Mouse (Mus musculus): Measurements from ENCODE around the gene Mcm2. TPM values are rescaled to one million over a fixed set of nuclear protein-coding genes. Genes with fewer than 3 reads are reported as not detected.

The Mcm2 gene
- 222 and 237 TPM in 2 replicates for total RNA-seq (2012; rRNA removed)

GRCm38 (mm10) chr6:88898534-88899048 lies at the start of gene Mcm2:
TSS of gene Mcm2 (minus strand) at chr6:88898780.
- TF ChIP-seq ZNF384 (IDR thresholded peaks at IDR 0.05; ENCODE audit: low read depth, low read length) = peak; percentile 89
- no peak for TF ChIP-seq MAFK (IDR thresholded peaks at IDR 0.05; ENCODE audit: insufficient read depth, low read depth, low read length)
- in situ Hi-C loops (cut with MboI; ENCODE audit: low sequenced_read_pairs in 2 of 2, unreplicated experiment in 2 of 2) = loop anchor here in 1 of 2 experiments (25.0 kb wide), 1 partner anchor 986 kb away; the partner anchor contains the start of gene Hmces

GRCm38 (mm10) chr6:88947771-88948170 lies 49.2 kb upstream of the Mcm2 start:
- H3K9ac ChIP-seq (ENCODE audit: insufficient read depth, low read depth, low read length, poor library complexity, severe bottlenecking) = no peak overlapping the region
- H3K36me3 ChIP-seq (ENCODE audit: control insufficient read depth, insufficient read depth, low read length, poor library complexity, severe bottlenecking) = no peaks in the 10 kb centered on the region
- H3K4me1 ChIP-seq (ENCODE audit: control insufficient read depth in 2 of 2, insufficient read depth in 2 of 2, low read length in 2 of 2, poor library complexity in 1 of 2) = no peaks in the 10 kb centered on the region
- TF ChIP-seq ZNF384 (IDR thresholded peaks at IDR 0.05; ENCODE audit: low read depth, low read length) (no peak), HCFC1 (IDR thresholded peaks at IDR 0.05; ENCODE audit: borderline replicate concordance, insufficient read depth, low read length) (no peak), CHD2 (IDR thresholded peaks at IDR 0.05; ENCODE audit: low read depth, low read length) (no peak)
- no peak overlapping the region for H3K27ac ChIP-seq (ENCODE audit: insufficient read depth, low read depth, low read length, poor library complexity, severe bottlenecking)
- no peak for DNase-seq (ENCODE audit: low read depth, low spot score)
- H3K9me3 ChIP-seq (ENCODE audit: control insufficient read depth, insufficient read depth, low read depth, low read length) = no peaks in the 10 kb centered on the region
- in situ Hi-C loops (cut with MboI; ENCODE audit: low sequenced_read_pairs in 2 of 2, unreplicated experiment in 2 of 2) = loop anchor here (25.0 kb wide), 1 partner anchor 615 kb away; no protein-coding TSS in a partner anchor
- H3K4me3 ChIP-seq (ENCODE audit: insufficient read depth in 1 of 2, low read depth in 1 of 2, low read length in 2 of 2, poor library complexity in 1 of 2, severe bottlenecking in 1 of 2) = no peak overlapping the region

More at GRCm38 (mm10) chr6:88898534-88899048, at the start of gene Mcm2:
- Histone ChIP-seq H3K9me3 (ENCODE audit: control insufficient read depth, insufficient read depth, low read depth, low read length) (no peaks in the 10 kb centered on the region), H3K27ac (ENCODE audit: insufficient read depth, low read depth, low read length, poor library complexity, severe bottlenecking) (peak within 1 kb of the TSS; percentile 76), H3K36me3 (ENCODE audit: control insufficient read depth, insufficient read depth, low read length, poor library complexity, severe bottlenecking) (peaks cover 27% of the 10 kb centered on the region), H3K4me1 (ENCODE audit: control insufficient read depth in 2 of 2, insufficient read depth in 2 of 2, low read length in 2 of 2, poor library complexity in 1 of 2) (peaks cover 0 to 5% of the 10 kb centered on the region in 2 experiments; a peak in 2 of 4 replicates), H3K9ac (ENCODE audit: insufficient read depth, low read depth, low read length, poor library complexity, severe bottlenecking) (peak within 1 kb of the TSS; percentile 97), H3K4me3 (ENCODE audit: insufficient read depth in 1 of 2, low read depth in 1 of 2, low read length in 2 of 2, poor library complexity in 1 of 2, severe bottlenecking in 1 of 2) (peak within 1 kb of the TSS; percentile 80 to 94)
- peak; percentile 96 for DNase-seq (ENCODE audit: low read depth, low spot score)

- Histone ChIP-seq H3K27ac (ENCODE audit: insufficient read depth, low read depth, low read length, poor library complexity, severe bottlenecking) (no peak overlapping the region), H3K9ac (ENCODE audit: insufficient read depth, low read depth, low read length, poor library complexity, severe bottlenecking) (no peak overlapping the region), H3K4me1 (ENCODE audit: control insufficient read depth in 2 of 2, insufficient read depth in 2 of 2, low read length in 2 of 2, poor library complexity in 1 of 2) (no peaks in the 10 kb centered on the region), H3K9me3 (ENCODE audit: control insufficient read depth, insufficient read depth, low read depth, low read length) (no peaks in the 10 kb centered on the region), H3K4me3 (ENCODE audit: insufficient read depth in 1 of 2, low read depth in 1 of 2, low read length in 2 of 2, poor library complexity in 1 of 2, severe bottlenecking in 1 of 2) (no peak overlapping the region), H3K36me3 (ENCODE audit: control insufficient read depth, insufficient read depth, low read length, poor library complexity, severe bottlenecking) (no peaks in the 10 kb centered on the region)
- no peak for DNase-seq (ENCODE audit: low read depth, low spot score)
- TF ChIP-seq CHD2 (IDR thresholded peaks at IDR 0.05; ENCODE audit: low read depth, low read length) = no peak
- no peak for TF ChIP-seq MAFK (IDR thresholded peaks at IDR 0.05; ENCODE audit: insufficient read depth, low read depth, low read length)
- no peak for TF ChIP-seq ZC3H11A (IDR thresholded peaks at IDR 0.05; ENCODE audit: borderline replicate concordance, low read depth, low read length)
- TF ChIP-seq HCFC1 (IDR thresholded peaks at IDR 0.05; ENCODE audit: borderline replicate concordance, insufficient read depth, low read length) = no peak
- TF ChIP-seq ZNF384 (IDR thresholded peaks at IDR 0.05; ENCODE audit: low read depth, low read length) = no peak
- in situ Hi-C loops (cut with MboI; ENCODE audit: low sequenced_read_pairs in 2 of 2, unreplicated experiment in 2 of 2) = loop anchor here (25.0 kb wide), 1 partner anchor 616 kb away; no protein-coding TSS in a partner anchor
These were observed 47.9 kb upstream of the Mcm2 start for GRCm38 (mm10) chr6:88946442-88946841.

- Histone ChIP-seq H3K27ac (ENCODE audit: insufficient read depth, low read depth, low read length, poor library complexity, severe bottlenecking) (no peak overlapping the region), H3K4me3 (ENCODE audit: insufficient read depth in 1 of 2, low read depth in 1 of 2, low read length in 2 of 2, poor library complexity in 1 of 2, severe bottlenecking in 1 of 2) (no peak overlapping the region), H3K9ac (ENCODE audit: insufficient read depth, low read depth, low read length, poor library complexity, severe bottlenecking) (no peak overlapping the region), H3K36me3 (ENCODE audit: control insufficient read depth, insufficient read depth, low read length, poor library complexity, severe bottlenecking) (no peaks in the 10 kb centered on the region), H3K4me1 (ENCODE audit: control insufficient read depth in 2 of 2, insufficient read depth in 2 of 2, low read length in 2 of 2, poor library complexity in 1 of 2) (peaks cover 0 to 4% of the 10 kb centered on the region in 2 experiments; a peak in 2 of 4 replicates), H3K9me3 (ENCODE audit: control insufficient read depth, insufficient read depth, low read depth, low read length) (no peaks in the 10 kb centered on the region)
- no peak for DNase-seq (ENCODE audit: low read depth, low spot score)
- TF ChIP-seq ZC3H11A (IDR thresholded peaks at IDR 0.05; ENCODE audit: borderline replicate concordance, low read depth, low read length) (no peak), HCFC1 (IDR thresholded peaks at IDR 0.05; ENCODE audit: borderline replicate concordance, insufficient read depth, low read length) (no peak), ZNF384 (IDR thresholded peaks at IDR 0.05; ENCODE audit: low read depth, low read length) (no peak), MAFK (IDR thresholded peaks at IDR 0.05; ENCODE audit: insufficient read depth, low read depth, low read length) (no peak), CHD2 (IDR thresholded peaks at IDR 0.05; ENCODE audit: low read depth, low read length) (no peak)
- in situ Hi-C loops (cut with MboI; ENCODE audit: low sequenced_read_pairs in 2 of 2, unreplicated experiment in 2 of 2) = loop anchor here (25.0 kb wide), 1 partner anchor 619 kb away; no protein-coding TSS in a partner anchor
These were observed 45.1 kb upstream of the Mcm2 start for GRCm38 (mm10) chr6:88943666-88944065.
